Comparison of ENCODE assay signal across 9 mouse cellular contexts in the genomic region with DNA sequence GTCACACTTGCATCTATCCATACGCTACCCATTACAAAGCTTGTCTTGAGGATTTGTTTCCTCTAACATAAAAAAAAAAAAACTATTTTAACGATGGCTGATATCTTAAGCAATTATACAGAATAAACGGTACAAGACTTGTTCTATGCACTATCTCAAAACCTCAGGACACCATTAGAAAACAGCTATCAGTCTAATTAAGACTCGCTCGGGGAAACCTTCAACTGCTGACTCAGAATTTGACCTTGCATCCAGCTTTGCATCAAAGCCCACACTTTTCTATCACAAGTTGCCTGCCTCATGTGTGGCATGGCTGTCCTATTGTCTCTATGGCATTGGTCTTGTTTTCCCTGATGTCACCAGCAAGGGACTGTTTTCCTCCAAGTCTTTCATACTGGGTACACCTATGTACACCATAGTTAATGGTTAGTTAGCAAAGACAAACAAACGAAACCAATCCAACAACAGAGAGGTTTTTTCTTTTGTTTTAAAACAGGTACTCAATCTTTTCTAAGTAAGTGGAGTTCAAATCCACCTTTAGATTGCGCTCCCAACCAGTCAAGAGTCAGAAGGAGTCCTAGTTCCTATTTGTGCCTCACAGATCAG. TPM values are rescaled to one million over a fixed set of nuclear protein-coding genes. Genes with fewer than 3 reads are reported as not detected.
DNase-seq lines count a peak whose midpoint lies in the region; ATAC-seq and TF ChIP-seq lines count a peak whose summit lies in the region.
"Had no signal": no experiment of that assay in that cellular context is flagged by ENCODE, and none has a peak within 500 bp of the region (broad histone marks: within the 10 kb centered on the region; RNA-seq: fewer than 3 reads in every experiment).

No protein-coding gene starts in this region.

- H3K9me3 ChIP-seq in forebrain, embryonic 13.5 days (replicated peaks), result no peaks in the 10 kb centered on the region
- H3K9me3 ChIP-seq in liver, embryonic 14.5 days (ENCODE audit: control insufficient read depth, low read length), result no peaks in the 10 kb centered on the region

- 88% methylated on average over 7 of the region's 7 CpGs for WGBS in forebrain, embryonic 13.5 days
- 38% methylated on average over 7 of the region's 7 CpGs for WGBS in liver, embryonic 14.5 days (ENCODE audit: insufficient replicate concordance)

- peak overlapping the region; percentile 86 for H3K4me3 ChIP-seq in forebrain, embryonic 13.5 days
- peak overlapping the region; percentile 97 to 98 for H3K4me3 ChIP-seq in liver, embryonic 14.5 days (ENCODE audit: insufficient read depth in 1 of 2, low read depth in 2 of 2, low read length in 2 of 2)

- H3K36me3 ChIP-seq in forebrain, embryonic 13.5 days (ENCODE audit: poor library complexity, severe bottlenecking), result peaks cover 51% of the 10 kb centered on the region
- H3K36me3 ChIP-seq in liver, embryonic 14.5 days (replicated peaks; ENCODE audit: control insufficient read depth, insufficient read depth, low read depth), result peaks cover 25% of the 10 kb centered on the region

- H3K27ac ChIP-seq in forebrain, embryonic 13.5 days, result no peak overlapping the region
- peak overlapping the region; percentile 87; the same call in 1 of the 2 replicates for H3K27ac ChIP-seq in liver, embryonic 14.5 days

- no peak for TF ChIP-seq CTCF in liver, embryonic 14.5 days (IDR thresholded peaks at IDR 0.05; ENCODE audit: low read depth)

- peak overlapping the region; percentile 87; the same call in 1 of the 2 replicates for H3K9ac ChIP-seq in forebrain, embryonic 13.5 days
- peak overlapping the region; percentile 97 for H3K9ac ChIP-seq in liver, embryonic 14.5 days (replicated peaks)

- no peaks in the 10 kb centered on the region for H3K27me3 ChIP-seq in forebrain, embryonic 13.5 days
- H3K27me3 ChIP-seq in liver, embryonic 14.5 days (ENCODE audit: control insufficient read depth, insufficient read depth, low read length), result no peaks in the 10 kb centered on the region

- H3K4me2 ChIP-seq in forebrain, embryonic 13.5 days, result peak overlapping the region; percentile 88
- H3K4me2 ChIP-seq in liver, embryonic 14.5 days (ENCODE audit: low read depth), result peak overlapping the region; percentile 71

- peaks cover 25% of the 10 kb centered on the region for H3K4me1 ChIP-seq in forebrain, embryonic 13.5 days
- peaks cover 25 to 34% of the 10 kb centered on the region in 2 experiments for H3K4me1 ChIP-seq in liver, embryonic 14.5 days (replicated peaks; ENCODE audit: control insufficient read depth in 2 of 2, insufficient read depth in 2 of 2, low read length in 1 of 2)

- ATAC-seq in forebrain, embryonic 13.5 days, result no peak
- ATAC-seq in liver, embryonic 14.5 days (ENCODE audit: insufficient read depth), result no peak
- no peak for ATAC-seq in granulocyte monocyte progenitor cell, adult 5-6 weeks (replicated peaks; ENCODE audit: poor library complexity, severe bottlenecking)

- no peak for TF ChIP-seq EP300 in liver, embryonic 14.5 days (IDR thresholded peaks at IDR 0.05; ENCODE audit: low read depth)

- DNase-seq in adrenal gland, postnatal 14 days, result peak; percentile 27
- no peak for DNase-seq in adrenal gland, adult 8-10 months
- peak; percentile 19 for DNase-seq in 416B (ENCODE audit: low read depth)
- no peak for DNase-seq in liver, embryonic 14.5 days (ENCODE audit: low read depth in 3 of 3, low spot score in 3 of 3)
- no peak for DNase-seq in cerebellum, postnatal 10 days
- no peak for DNase-seq in left cerebral cortex, postnatal 14 days (ENCODE audit: low spot score in 2 of 2)

- intact Hi-C loops in left cerebral cortex, postnatal 14 days (cut with DNase I), result no loop called here

RNA-seq across cellular contexts. Expression of gene Bag1, which starts 1.5 kb away (rescaled TPM):
- 247 and 248 TPM in 2 replicates for total RNA-seq in adrenal gland, postnatal 14 days (2021)
- total RNA-seq in adrenal gland, adult 8-10 months (2022), result 100 to 1,000 TPM; 187 to 375 (median 251) TPM
- polyA plus RNA-seq in forebrain, embryonic 13.5 days (2015; fragmentation: Nextera tagmentation; extraction: Ambion mirVana), result 185 and 207 TPM in 2 replicates
- 21.6 and 59.8 TPM in 2 replicates for polyA plus RNA-seq in liver, embryonic 14.5 days (2012; rRNA removed)
- polyA plus RNA-seq in liver, embryonic 14.5 days (2014; fragmentation: Nextera tagmentation; extraction: Ambion mirVana), result 131 and 139 TPM in 2 replicates
- 100 to 1,000 TPM; 160 to 164 TPM for total RNA-seq in left cerebral cortex, postnatal 14 days (2021)
- 135 and 146 TPM in 2 replicates for total RNA-seq in granulocyte monocyte progenitor cell, adult 5-6 weeks (2014; fragmentation: Nextera tagmentation)
- total RNA-seq in granulocyte monocyte progenitor cell, adult 5-6 weeks (2017), result 325 and 367 TPM in 2 replicates

RNA-seq across cellular contexts. Expression of gene Chmp5, which starts 1.6 kb away (rescaled TPM):
- 74.8 and 78.5 TPM in 2 replicates for total RNA-seq in adrenal gland, postnatal 14 days (2021)
- total RNA-seq in adrenal gland, adult 8-10 months (2022), result 100 to 1,000 TPM in 3 of 4 experiments, 10 to 100 TPM in 1; 97.2 to 108 (median 103) TPM
- polyA plus RNA-seq in forebrain, embryonic 13.5 days (2015; fragmentation: Nextera tagmentation; extraction: Ambion mirVana), result 169 and 179 TPM in 2 replicates
- polyA plus RNA-seq in liver, embryonic 14.5 days (2012; rRNA removed), result 12.6 and 24.5 TPM in 2 replicates
- 42.7 and 45.1 TPM in 2 replicates for polyA plus RNA-seq in liver, embryonic 14.5 days (2014; fragmentation: Nextera tagmentation; extraction: Ambion mirVana)
- total RNA-seq in left cerebral cortex, postnatal 14 days (2021), result 10 to 100 TPM; 71.4 to 73.1 TPM
- total RNA-seq in granulocyte monocyte progenitor cell, adult 5-6 weeks (2014; fragmentation: Nextera tagmentation), result 29.9 and 35.6 TPM in 2 replicates
- 57.8 and 87.8 TPM in 2 replicates for total RNA-seq in granulocyte monocyte progenitor cell, adult 5-6 weeks (2017)

RNA-seq across cellular contexts. Expression of gene Nfx1, which starts 24.1 kb away (rescaled TPM):
- total RNA-seq in adrenal gland, postnatal 14 days (2021), result 63.1 and 69.5 TPM in 2 replicates
- 100 to 1,000 TPM in 2 of 4 experiments, 10 to 100 TPM in 2; 86.1 to 168 (median 125) TPM for total RNA-seq in adrenal gland, adult 8-10 months (2022)
- 96.9 and 106 TPM in 2 replicates for polyA plus RNA-seq in forebrain, embryonic 13.5 days (2015; fragmentation: Nextera tagmentation; extraction: Ambion mirVana)
- polyA plus RNA-seq in liver, embryonic 14.5 days (2012; rRNA removed), result 16.7 and 22.1 TPM in 2 replicates
- 27.1 and 27.2 TPM in 2 replicates for polyA plus RNA-seq in liver, embryonic 14.5 days (2014; fragmentation: Nextera tagmentation; extraction: Ambion mirVana)
- 10 to 100 TPM; 59.1 to 62.0 TPM for total RNA-seq in left cerebral cortex, postnatal 14 days (2021)
- 60.0 and 67.3 TPM in 2 replicates for total RNA-seq in granulocyte monocyte progenitor cell, adult 5-6 weeks (2014; fragmentation: Nextera tagmentation)
- 63.7 and 66.7 TPM in 2 replicates for total RNA-seq in granulocyte monocyte progenitor cell, adult 5-6 weeks (2017)

RNA-seq across cellular contexts. Expression of gene Spink4, which starts 26.8 kb away (rescaled TPM):
- 2.3 and 2.8 TPM in 2 replicates for total RNA-seq in adrenal gland, postnatal 14 days (2021)
- total RNA-seq in adrenal gland, adult 8-10 months (2022), result 100 to 1,000 TPM in 2 of 4 experiments, not detected in 2; 117 to 151 TPM
- not detected in 2 replicates for polyA plus RNA-seq in forebrain, embryonic 13.5 days (2015; fragmentation: Nextera tagmentation; extraction: Ambion mirVana)
- 0.42 and 0.58 TPM in 2 replicates for polyA plus RNA-seq in liver, embryonic 14.5 days (2012; rRNA removed)
- polyA plus RNA-seq in liver, embryonic 14.5 days (2014; fragmentation: Nextera tagmentation; extraction: Ambion mirVana), result 0.71 and 1.3 TPM in 2 replicates
- not detected for total RNA-seq in left cerebral cortex, postnatal 14 days (2021)
- not detected in 2 replicates for total RNA-seq in granulocyte monocyte progenitor cell, adult 5-6 weeks (2014; fragmentation: Nextera tagmentation)
- total RNA-seq in granulocyte monocyte progenitor cell, adult 5-6 weeks (2017), result not detected in 2 replicates
- total RNA-seq: layer of hippocampus, postnatal 14 days had no signal

Comparison
In these comparisons a context has a peak if more than half of its experiments do, and no peak if none do; other contexts are left out.
1. DNase-seq: peak in adrenal gland, postnatal 14 days (single experiment) and 416B (single experiment); none in adrenal gland, adult 8-10 months (single experiment), liver, embryonic 14.5 days (0 of 3), cerebellum, postnatal 10 days (0 of 2) and left cerebral cortex, postnatal 14 days (0 of 2).